Mouse (Mus musculus) duodenum, adult 2 months (tissue): Measurements from ENCODE around the gene Hpca. TPM values are rescaled to one million over a fixed set of nuclear protein-coding genes. Genes with fewer than 3 reads are reported as not detected.

Source experiments
- polyA plus RNA-seq: library from polyadenylated mRNA; depleted of rRNA; stranded (reverse); fragments of >200 nt; gene quantifications from 2 replicates; pipeline ENCODE4 v1.2.3, GENCODE M21; 2012; ENCODE audit warnings: low replicate concordance; rRNA removed

Hpca gene
- polyA plus RNA-seq = 0.69 and 1.1 TPM in 2 replicates

GRCm38 (mm10) chr4:129121569-129122086 lies at the start of gene Hpca:
Gene Hpca, minus strand, starts transcription at chr4:129122036.

DNA sequence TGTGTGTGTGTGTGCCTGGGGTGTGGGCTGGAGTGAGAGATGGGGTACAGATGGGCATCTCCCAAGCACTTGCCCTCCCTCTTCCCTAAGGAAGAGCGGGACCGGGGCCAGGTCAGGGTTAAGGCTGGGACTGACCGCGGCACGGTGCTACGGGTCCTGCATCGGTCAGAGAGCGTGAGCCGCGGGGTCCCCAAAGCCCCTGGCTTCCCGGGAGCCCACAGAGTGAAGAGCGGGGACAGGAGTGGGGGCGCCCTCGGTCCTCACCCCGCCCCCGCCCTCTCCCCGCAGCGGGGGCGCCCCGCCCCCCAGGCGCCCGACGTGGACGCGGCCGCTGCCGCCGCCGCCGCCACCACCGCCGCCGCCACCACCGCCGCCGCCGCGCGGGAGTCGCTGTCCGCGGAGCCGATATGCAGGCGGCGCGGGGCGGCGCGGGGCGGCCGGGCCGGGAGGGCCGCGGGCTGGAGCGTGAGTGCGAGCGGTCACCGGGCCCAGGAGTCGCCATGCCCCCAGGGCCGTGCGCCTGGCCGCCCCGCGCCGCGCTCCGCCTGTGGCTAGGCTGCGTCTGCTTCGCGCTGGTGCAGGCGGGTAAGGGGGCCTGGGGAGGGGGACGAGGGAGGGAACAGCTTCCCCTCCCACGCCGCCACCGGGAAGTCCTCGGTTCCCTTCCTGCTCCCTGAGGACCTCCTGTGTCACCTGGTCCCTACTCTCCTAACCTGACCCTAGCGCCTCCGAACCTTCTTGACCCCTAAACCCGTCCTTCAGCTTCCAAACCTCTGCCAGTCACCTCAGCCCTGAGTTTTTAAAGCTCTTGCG lies 14.9 kb upstream of the Hpca start, which contains the start of gene Fndc5:
Gene Fndc5 (plus strand): TSS at position 421 of the 813 bp plus-strand sequence.

DNA sequence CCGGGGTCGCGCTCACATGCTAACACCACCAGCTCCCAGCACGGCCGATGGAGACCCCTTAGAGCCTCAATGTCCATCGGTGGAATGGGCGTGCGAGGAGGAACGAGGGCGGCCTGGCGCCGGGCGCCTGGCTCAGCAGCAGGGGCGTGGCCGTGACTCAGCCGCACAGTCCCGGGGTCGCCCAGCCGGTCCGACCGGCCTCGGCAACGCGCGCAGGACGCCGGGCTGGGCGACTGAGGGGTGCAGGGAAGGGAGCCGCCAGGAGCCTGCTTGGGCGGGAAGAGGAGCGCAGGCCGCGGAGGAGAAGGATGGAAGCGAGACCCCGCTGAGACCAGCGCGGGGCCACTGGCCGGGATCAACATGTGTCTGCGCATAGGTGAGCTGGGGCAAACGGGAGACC lies 16.5 kb downstream of the Hpca start, which contains the start of gene Tmem54:
Gene Tmem54 (plus strand): TSS at position 193 of the 400 bp plus-strand sequence.

Other genes starting within 250 kb of the Hpca start
- 3.9 and 4.5 TPM in 2 replicates for gene Trim62, start 238.5 kb downstream of the Hpca start, polyA plus RNA-seq
- gene Azin2, start 159.6 kb downstream of the Hpca start, polyA plus RNA-seq = 2.5 and 3.8 TPM in 2 replicates
- gene Ak2, start 130.1 kb downstream of the Hpca start, polyA plus RNA-seq = 99.9 and 120 TPM in 2 replicates
- 117 and 194 TPM in 2 replicates for gene Rnf19b, start 63.8 kb downstream of the Hpca start, polyA plus RNA-seq
- gene Tmem54, start 16.5 kb downstream of the Hpca start, polyA plus RNA-seq = 651 and 940 TPM in 2 replicates
- 0.42 and 1.1 TPM in 2 replicates for gene Fndc5, start 15.0 kb upstream of the Hpca start, polyA plus RNA-seq
- gene S100pbp, start 67.7 kb upstream of the Hpca start, polyA plus RNA-seq = 2.1 and 2.7 TPM in 2 replicates
- 3.4 and 4.1 TPM in 2 replicates for gene Yars, start 67.7 kb upstream of the Hpca start, polyA plus RNA-seq
- gene C77080, start 139.4 kb upstream of the Hpca start, polyA plus RNA-seq = 158 and 230 TPM in 2 replicates
- 0.19 and 0.27 TPM in 2 replicates for gene Sync, start 165.6 kb upstream of the Hpca start, polyA plus RNA-seq
- gene Rbbp4, start 213.3 kb upstream of the Hpca start, polyA plus RNA-seq = 4.3 and 6.0 TPM in 2 replicates
- gene Zbtb8os, start 213.7 kb upstream of the Hpca start, polyA plus RNA-seq = 4.1 and 6.8 TPM in 2 replicates